Mouse (Mus musculus) c-Kit-positive CD71-positive TER-119-positive erythroid progenitor cells, embryonic 14.5 days (primary cell): Measurements from ENCODE around the gene Arhgef25.
"Not testable (repeated sequence)": the region's sequence is repeated elsewhere in the genome, so short reads cannot be mapped to it uniquely, and the experiment has no call there.

Source experiments
- DNase-seq: peaks from one replicate; pipeline ENCODE4 v3.0.0-alpha.2; 2013; ENCODE audit warnings: low spot score

Gene Arhgef25

DNA sequence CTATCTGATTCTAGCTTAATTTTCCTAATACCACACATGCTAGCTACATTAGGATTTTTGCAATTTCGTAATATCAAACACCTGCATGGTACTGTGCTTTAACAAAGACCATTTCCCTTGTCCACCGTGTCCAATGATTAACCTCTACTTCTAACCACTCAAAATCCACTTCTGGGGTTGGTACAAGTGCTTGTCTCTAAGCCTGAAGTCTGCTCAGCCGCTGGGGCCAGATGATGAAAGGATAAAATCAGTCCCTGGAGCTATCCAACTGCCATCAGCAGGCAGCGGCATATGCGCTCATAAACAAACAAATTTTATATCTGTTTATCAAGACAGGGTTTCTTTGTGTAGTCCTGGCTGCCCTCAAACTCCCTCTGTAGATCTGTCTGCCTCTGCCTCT lies 14.7 kb upstream of the Arhgef25 start:
- DNase-seq: no peak

DNA sequence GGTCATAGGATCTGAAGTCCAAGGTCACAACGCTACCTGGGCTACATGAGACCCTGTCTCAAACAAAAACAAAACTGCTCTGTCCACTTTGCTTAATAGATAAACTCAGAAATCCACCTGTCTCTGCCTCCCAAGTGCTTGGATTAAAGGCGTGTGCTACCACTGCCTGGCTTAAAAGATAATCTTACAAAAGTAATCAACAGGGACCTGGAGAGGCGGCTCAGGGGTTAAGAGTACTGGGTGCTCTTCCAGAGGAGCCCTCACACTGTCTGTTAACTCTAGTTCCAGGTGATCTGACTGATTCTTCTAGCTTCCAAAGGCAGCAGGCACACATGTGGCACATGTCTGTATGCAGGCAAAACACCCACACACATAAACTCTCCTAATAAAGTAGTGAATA lies 13.2 kb upstream of the Arhgef25 start:
- DNase-seq: no peak

DNA sequence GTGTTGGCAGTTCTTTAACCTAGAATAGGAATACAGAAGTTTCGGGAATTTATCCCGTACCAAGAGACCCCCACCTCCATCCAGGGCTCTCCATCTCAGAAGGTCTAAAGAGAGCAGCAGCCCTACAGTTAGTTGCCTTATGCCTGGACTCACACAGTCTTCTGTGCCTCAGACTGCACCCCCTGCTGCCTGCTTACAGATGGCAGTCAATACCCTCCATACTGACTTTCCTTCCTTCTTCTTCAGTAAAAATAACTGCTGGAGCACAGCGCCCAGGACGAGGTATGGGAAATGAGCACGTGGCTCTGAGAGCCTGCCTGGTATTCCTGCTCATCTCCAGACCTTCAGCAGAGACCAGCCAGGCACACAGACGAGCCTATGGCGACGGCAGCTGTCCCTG lies 10.4 kb upstream of the Arhgef25 start:
- DNase-seq: no peak

DNA sequence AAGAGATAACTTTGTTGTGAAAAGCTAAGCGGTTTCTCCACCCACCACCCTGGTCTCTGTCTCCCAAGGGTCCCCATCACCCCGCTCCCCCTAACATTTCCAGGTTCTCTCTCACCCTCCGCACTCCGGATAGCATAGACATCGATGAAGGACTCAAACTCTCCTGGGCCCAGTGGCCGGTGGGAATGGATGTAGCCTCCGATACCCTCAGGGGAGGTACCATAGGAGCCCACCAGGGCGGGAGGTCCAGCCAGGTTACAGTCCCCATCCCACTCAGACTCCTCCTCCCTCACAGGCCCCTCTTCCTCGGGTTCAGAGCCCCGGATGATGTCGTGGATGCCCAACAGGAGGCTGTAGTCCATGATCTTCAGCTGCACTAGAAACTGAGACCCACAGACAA lies 9.6 kb upstream of the Arhgef25 start:
- DNase-seq: no peak

DNA sequence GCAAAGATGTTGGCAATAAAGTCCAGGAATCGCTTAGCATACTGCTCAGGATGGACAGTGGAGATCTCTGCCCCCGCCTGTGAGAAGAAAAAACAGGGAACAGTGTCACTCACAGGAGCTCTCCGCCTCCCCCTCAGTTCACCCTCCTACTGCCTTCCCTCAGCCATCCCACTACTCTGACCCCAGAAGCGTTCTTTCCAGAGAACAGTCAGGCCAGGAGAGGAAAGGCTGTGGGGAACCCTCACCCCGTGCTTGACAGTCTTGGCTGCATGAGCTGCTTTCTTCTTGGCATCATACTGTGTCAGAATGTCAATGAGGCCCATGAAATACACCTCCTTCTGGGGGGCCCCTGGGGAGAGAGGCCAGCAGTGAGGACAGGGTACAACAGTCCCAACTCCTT lies 9.2 kb upstream of the Arhgef25 start:
- DNase-seq: no peak

DNA sequence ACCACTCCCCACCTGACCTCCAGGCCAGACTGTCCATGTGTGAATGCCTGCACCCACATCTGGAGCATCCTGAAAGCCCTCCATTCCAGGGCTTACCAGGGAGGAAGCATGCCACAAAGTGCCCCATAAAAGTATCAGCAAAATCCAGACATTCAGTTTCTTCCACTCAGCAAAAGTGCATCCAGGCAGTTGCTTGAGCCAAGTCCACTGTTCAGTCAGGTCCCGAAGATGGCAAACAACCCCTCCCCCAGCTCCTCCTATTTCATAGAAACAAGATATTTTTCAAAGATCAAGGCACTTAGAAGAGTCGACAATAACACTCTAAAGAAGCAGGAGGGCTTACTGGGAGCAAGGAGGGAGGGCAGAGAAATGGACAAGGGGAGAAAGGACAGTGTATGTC lies 8.6 kb upstream of the Arhgef25 start:
- DNase-seq: no peak

DNA sequence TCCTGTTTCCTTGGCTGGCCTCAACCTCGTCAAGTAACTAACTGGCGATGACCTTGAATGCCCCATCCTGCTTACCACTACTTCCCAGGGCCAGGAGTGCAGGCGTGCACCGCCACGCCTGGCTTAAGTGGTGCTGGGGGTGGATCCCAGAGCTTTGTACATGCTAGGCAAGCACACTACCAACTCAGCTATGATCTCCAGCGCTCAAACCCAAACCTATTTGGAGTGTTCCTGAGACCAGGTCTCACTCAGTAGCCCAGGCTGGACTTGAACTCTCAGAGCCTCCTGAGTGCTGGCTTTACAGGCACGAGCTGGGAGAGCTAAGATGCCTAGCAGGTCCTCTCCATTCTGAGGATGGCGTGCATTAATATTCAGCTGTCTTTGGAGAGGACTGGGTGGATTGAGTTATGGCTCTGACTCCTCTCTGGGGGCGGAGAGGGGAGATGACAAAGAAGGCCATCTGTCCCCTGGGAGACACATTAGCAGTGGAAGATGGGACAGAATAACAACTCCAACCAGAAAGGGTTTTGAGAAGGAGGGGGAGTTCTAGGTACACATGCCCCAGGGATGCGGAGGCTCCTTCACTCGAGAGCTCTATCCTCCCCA lies 7.7 kb upstream of the Arhgef25 start:
- DNase-seq: no peak

DNA sequence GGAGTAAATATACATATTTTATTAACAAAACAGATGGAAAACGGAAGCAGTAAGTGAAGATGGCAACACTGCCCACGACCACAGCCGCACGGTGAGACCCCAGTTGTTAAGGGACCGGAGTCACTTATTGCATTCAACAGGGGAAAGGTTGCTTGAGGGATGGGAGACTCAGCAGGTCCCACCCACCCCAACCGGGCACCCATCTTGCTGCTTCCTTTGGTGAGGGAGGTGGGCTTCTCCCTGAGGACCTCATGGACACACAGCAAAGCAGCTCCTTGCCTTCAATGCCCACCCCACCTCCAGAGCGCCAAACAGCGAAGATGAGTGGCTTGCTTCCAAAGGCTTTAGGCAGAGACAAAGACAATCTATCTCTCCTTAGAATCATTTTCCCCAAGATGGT lies 7.2 kb upstream of the Arhgef25 start:
- DNase-seq: no peak

DNA sequence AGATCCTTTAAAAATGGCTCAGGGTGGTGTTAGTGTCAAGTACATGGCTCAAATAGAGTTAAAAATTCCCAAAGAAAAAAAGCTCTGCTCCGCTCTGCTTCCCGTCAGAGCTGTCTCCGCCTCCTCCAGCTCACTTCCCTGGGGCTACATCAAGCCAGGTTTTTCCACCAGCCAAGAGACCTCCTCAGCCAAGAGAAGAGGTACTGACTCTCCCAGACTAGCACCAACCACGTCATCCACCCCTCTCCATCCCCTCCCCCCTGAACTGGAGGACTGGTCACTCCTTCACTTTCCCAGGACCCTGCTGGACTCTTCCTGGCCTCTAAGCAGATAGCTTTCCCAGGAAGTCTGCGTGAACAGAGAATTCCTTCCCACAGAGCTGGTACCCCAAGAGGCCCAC lies 6.5 kb upstream of the Arhgef25 start:
- DNase-seq: no peak

DNA sequence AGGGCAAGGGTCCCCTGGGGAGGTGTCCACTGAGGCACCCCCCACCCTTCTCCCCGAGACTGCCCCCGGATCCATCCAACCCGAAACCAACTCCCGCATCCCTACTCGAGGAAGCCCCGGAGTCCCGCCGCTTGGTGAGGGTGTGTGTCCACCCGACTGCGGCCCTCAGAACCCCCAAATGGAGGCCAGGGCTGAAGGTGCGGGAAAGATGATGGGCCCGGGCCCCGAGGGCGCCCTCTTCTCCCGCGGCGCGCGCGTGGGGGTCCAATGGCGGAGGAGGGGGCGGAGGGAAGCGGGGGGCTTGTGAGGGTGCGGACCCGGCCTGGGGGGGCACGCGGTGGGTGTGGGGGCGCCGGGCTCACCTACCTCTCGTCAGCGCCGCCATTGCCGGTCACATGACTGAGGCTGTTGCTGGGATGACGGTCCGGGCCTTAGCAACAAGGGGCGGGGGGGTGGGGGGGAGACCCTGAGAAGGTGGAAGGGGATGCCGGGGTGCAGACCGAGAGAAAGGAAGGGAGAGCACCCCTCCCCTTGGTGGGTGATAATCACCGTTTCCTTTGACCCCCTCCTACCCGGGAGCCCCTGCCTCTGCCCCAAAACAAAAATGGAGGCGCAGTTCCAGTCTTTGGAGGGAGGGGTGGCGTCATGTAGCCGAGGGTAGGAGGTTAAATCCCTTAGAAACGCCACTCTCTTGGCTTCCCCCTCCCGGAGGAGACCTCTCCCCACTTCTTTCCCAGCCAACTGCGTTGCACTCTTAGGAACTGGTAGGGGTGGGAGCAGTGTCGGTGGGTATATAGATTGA lies 5.6 kb upstream of the Arhgef25 start, which contains the start of gene Dtx3:
Dtx3 (minus strand) TSS at position 401 of the 802 bp plus-strand sequence.
- DNase-seq: no peak

DNA sequence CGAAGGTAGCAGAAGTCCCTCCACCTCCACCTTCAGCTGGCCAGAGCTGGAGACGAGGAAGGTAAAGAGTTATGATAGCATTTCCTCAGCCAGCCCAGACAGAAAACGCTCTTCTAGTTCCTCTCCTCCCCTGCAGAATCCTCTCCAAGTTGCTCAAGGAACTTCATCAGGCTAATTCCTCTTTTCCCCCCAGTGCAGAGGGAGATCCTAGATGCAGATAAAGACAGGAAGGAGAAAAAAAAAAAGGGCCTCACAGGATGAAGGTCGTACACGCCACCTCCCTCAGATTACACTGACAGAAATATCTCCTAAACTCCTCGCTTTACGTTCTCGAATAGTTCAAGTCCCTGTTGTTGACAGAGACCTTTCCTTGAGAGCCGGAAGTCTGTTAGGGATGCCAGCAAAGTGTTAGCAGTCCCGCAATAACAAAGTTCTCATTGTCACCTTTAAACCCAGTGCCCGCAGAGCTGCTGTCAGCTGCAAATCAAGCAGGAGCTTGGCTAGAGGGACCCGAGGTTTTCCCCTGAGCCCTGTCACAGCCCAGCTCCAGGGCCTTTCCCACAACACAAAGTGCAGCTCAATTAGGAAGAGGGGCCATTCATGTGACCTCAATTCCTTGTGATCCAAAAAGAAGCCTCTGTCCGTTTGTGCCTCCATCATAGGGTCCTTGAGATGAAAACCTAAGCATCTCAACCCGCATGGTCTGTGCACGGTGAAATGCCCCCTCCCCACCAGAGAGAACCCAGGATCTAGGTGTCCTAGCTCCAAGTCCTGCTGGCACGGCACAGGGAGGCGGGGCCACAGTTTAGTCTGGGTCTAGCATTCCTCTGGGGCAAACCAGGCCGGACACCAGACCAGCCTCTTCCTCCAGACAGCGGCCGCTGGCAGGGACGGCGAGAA lies 4.8 kb upstream of the Arhgef25 start:
- no peak for DNase-seq

DNA sequence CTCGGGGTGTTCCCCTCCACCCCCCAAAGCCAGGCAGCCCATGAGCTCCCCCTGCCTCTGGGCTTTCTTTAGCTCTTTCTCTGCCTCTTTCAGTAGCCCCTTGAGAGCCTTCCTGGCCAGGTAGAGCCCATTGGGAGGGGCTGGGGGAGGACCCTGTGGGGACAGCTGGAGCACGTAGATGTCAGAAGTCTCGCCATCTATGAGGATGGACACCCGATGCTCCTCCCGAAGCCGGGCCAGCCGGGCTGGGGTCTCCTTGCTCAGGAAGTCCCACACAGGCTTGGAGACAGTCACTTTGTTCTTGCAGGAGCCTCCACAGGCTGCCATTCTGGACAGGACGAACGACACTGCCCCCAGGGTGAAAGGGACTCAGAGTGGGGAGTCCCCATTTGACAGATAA lies 3.1 kb upstream of the Arhgef25 start:
- no peak for DNase-seq

DNA sequence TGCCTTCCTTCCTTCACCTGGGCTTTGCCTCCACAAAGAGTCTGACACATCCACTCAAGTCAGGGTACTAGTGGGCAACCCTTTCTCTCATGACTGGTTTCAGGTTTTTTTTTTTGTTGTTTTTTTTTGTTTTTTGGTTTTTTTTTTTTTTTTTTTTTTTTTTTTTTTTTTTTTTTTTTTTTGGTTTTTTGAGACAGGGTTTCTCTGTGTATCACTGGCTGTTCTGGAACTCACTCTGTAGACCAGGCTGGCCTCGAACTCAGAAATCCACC lies 2.1 kb upstream of the Arhgef25 start:
- not testable (repeated sequence) for DNase-seq

DNA sequence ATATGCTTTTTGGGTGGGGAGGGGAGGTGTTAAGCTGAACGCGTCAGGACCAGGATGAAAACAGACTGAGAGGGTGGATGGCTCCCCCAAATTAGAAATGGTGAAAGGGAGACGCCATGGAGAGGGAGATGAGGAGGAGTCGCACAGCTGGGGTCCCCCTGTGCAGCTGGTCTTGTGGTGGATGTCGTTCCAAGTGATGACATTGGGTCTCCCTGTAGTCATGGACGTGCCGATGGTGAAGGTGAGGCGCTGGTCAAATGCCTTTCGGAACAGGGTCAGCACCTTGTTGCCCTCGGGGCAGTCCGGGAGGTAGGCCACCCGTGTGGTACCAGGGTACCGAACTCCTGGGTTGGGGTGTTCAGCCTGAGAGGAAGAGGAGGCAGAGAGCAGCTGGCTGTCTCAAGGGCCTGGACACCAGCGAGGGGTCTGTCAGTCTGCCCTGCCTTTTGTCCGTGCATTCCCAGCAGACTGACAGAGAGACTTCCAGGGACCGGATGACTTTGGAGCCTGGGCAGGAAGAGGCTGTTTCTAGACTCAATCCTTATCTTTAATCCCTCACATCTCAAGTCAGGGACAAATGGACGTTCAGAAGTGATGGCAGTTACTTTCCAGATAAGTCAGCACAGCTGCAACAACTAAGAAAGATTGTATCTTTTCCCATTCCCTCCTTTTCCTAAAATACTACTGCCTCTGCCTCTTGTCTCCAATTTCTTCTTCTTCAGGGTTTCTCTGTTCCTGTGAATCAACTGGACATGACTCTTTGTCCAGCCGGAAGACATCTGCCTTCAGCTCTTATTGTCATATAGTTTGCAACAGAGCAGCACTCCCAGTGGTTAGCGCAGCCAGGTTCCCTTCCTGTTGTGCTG lies 1.5 kb upstream of the Arhgef25 start:
- no peak for DNase-seq

DNA sequence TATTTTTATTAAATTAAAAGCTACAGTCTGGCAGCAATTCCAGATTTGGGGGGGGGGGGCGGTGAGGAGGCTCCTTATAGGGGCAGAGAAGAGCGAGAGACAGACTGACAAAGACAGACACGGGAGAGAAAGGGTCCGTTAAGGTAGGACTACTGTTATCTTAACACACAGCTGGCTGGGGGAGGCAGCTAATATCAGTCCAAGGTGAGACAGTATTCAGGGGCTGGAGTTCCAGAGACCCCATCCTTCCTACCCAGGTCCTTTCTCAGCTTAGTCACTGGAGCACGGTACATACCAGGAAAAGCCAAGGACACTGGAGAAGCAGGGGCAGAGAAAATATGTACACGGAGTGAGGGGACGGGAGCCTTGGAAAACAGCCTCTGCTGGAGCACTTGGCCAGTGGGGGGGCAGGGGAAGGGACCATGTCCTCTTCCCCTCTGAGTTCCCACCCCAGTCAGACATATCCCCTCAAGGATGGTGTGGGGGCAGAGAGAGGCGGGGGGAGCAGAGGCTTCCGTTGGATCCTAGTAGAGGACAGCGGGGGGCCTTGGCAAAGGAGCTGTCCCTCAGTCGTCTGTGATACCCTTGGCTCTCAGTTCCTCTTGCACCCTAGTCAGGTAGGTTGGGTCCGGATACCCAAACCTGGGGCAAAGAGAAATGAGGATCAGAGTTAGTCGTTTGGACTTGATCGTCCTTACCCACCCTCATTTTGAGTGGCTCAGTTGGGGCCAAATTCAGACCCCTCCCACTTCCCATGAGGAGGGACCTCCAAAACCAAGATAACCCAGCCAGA lies 711 bp upstream of the Arhgef25 start:
- no peak for DNase-seq

DNA sequence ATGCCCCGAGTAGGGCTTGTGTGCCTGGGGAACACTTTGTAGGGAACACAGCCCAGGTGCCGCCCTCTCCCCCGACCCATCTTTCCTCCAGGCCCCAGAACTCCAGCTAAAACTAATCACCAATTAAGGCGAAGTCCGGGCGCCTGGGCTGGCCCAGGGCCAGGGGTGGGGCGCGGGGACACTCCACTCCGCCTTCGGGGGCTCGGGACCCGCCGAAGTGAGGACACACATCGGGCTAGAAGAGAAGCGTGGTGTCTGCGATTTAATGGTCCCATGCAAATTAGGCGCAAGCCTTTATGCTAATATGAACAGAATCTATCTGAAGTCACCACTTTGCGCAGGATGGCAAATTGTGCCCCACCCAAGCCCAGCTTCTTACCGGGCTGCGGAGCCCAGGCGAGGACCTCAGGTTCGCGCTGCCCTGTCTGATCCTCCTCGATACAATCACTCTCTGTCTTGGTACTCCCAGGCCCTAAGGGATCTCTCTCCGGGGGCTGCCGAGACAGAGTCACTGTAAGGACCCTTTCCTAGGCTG lies 700 bp downstream of the Arhgef25 start:
- peak; percentile 76 for DNase-seq

DNA sequence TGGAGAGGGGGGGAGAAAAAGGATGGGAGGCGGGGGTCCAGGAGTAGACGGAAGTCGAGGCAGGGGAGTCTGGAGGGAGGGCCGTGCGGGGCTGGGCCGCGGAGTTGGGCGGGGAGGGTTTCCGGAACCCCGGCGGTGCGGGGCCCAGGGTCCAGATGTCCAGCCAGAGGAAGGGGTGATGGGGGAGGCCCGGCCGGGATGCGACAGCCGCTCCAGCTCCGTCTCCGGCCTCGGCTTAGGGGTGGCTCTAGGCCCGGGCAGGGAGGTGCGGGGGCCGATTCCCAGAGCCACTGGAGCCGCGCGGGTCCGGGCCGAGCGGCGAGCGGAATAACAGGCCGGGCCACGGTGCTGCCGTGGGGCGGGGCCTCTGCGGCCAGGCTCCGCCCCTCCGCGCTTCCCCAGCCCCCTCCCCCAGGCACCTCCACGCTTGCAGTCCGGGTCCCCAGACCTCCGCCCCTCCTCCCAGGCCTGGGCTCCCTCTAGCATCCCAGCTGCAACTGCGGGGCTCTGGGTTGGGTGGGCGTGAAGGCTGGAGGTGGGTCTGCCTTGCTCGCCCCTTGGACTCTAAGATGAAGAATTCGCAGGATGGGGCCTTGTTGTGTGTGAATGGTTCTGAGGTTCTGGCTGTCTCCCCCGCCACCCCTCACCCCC lies 1.3 kb downstream of the Arhgef25 start:
- DNase-seq: no peak

DNA sequence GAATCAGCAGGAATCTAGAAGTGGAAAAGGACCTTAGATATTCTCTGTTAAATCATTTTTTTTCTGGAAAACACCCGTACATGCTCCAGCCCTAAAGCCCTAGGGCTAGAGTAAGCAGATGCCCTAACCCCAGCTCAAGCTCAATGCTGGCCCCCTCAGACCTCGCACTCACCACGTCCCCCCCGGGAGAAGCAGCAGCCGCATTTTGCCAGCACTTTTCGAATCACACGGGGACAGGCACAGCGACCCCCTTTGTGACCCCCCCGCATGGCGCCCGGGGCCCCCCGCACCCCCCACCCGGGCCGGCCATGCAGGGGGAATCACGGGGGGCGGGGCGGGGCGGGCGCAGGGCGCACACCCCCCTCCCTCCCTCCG lies 1.8 kb downstream of the Arhgef25 start:
- DNase-seq: no peak

DNA sequence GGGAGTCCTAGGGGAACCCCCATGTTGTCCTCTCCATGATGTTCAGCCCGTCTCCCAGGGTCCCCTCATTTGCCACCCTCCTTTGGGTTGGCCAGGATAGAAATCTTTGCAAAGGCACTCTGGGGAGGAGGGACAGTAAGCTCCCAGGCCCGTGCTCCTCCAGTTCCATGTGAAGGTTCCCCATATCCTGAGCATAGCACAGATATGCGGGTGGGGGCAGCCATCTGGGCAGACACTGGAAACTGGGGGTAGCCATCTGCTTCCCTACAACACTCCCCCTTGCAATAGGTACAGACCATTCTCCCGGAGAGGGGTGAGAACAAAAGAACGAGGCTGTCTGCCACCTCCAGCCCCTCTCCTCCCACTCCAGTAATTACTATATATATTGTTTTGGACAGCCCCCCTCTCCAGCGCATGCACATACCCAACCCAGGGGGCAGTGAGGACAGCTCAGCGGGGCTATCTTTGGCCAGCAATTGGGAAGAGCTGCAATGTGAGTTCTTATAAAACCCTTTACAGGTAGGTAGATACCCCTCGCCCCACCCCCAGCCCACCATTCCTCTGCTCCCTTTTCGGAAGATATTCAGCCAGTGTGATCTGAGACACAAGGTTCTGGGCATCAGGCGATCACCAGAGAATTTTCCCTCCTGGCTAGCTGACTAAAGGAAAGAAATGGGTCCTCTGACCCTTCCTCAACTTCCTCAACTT lies 2.4 kb downstream of the Arhgef25 start:
- DNase-seq: no peak

DNA sequence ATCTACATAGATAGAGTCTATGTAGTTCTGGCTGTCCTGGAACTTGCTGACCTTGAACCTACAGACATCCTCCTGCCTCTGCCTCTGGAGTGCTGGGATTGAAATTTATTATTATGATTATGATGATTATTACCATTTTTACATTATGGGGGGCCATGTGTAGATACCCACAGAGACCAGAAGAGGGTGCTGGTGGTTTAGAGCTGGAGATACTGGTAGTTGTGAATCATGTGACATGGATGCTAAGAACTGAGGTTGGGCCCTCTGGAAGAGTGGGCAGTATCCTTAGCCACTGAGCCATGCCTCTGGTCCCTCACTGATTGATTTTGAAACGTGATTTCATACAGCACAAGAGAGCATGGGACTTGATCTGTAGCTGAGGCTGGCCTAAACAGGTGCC lies 3.4 kb downstream of the Arhgef25 start:
- no peak for DNase-seq
